Comparison of ENCODE assay signal across 8 mouse cellular contexts in the genomic region with DNA sequence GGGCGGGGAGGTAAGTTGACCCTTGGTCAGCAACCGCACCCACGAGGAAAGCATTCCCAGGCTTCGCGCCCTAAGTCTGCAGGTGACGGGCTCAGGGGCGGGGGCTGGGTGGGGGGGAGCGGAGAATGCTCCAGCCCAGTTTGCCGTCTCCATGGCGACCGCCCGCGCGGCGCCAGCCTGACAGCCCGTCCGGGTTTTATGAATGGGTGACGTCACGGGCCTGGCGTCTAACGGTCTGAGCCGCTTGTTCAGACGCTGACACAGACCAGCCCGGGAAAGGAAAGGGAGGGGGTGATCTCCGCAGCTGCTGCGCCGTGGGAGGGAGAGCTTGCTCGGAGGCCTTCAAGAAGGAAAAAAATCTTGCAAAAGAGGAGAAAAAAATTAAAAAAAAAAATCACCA. TPM values are rescaled to one million over a fixed set of nuclear protein-coding genes. Genes with fewer than 3 reads are reported as not detected.
A peak's percentile ranks its signal among the peaks of the same experiment; 100 is the strongest.
DNase-seq lines count a peak whose midpoint lies in the region; ATAC-seq and TF ChIP-seq lines count a peak whose summit lies in the region.

No protein-coding gene starts in this region.

- H3K27me3 ChIP-seq in lung, embryonic 15.5 days = no peaks in the 10 kb centered on the region

- H3K9me3 ChIP-seq in ES-E14 (ENCODE audit: control insufficient read depth, insufficient read depth, low read depth, low read length) = no peaks in the 10 kb centered on the region
- H3K9me3 ChIP-seq in lung, embryonic 15.5 days = no peaks in the 10 kb centered on the region

- no peaks in the 10 kb centered on the region for H3K36me3 ChIP-seq in ES-E14 (ENCODE audit: control insufficient read depth, insufficient read depth, low read length, poor library complexity, severe bottlenecking)
- no peaks in the 10 kb centered on the region for H3K36me3 ChIP-seq in lung, embryonic 15.5 days

- H3K4me3 ChIP-seq in ES-E14 (ENCODE audit: insufficient read depth in 1 of 2, low read depth in 1 of 2, low read length in 2 of 2, poor library complexity in 1 of 2, severe bottlenecking in 1 of 2) = peak overlapping the region; percentile 25 to 32
- peak overlapping the region; percentile 56 for H3K4me3 ChIP-seq in lung, embryonic 15.5 days

- no peak overlapping the region for H3K9ac ChIP-seq in ES-E14 (ENCODE audit: insufficient read depth, low read depth, low read length, poor library complexity, severe bottlenecking)
- peak overlapping the region; percentile 36 for H3K9ac ChIP-seq in lung, embryonic 15.5 days

- peak overlapping the region; percentile 80 for H3K4me2 ChIP-seq in lung, embryonic 15.5 days

- H3K4me1 ChIP-seq in ES-E14 (ENCODE audit: control insufficient read depth in 2 of 2, insufficient read depth in 2 of 2, low read length in 2 of 2, poor library complexity in 1 of 2) = peaks cover 14 to 34% of the 10 kb centered on the region in 2 experiments
- H3K4me1 ChIP-seq in lung, embryonic 15.5 days = peaks cover 60% of the 10 kb centered on the region

- WGBS in lung, embryonic 15.5 days = 0% methylated on average over 28 of the region's 28 CpGs

- no peak overlapping the region for H3K27ac ChIP-seq in ES-E14 (ENCODE audit: insufficient read depth, low read depth, low read length, poor library complexity, severe bottlenecking)
- H3K27ac ChIP-seq in lung, embryonic 15.5 days = peak overlapping the region; percentile 96

- ATAC-seq in hematopoietic stem cell, adult 5-6 weeks (replicated peaks in 1 of 2; ENCODE audit: insufficient read depth in 1 of 2, low FRiP score in 2 of 2, low TSS enrichment in 1 of 2, low read depth in 1 of 2, poor library complexity in 2 of 2, severe bottlenecking in 2 of 2) = peak; percentile 58 to 61
- ATAC-seq in lung, embryonic 15.5 days (ENCODE audit: borderline replicate concordance, extremely low read depth, low FRiP score, low TSS enrichment) = peak; percentile 82

- peak; percentile 76 for DNase-seq in ES-E14 (ENCODE audit: low read depth, low spot score)
- peak; percentile 78 for DNase-seq in cerebellum, adult 11-12 months
- peak; percentile 99 for DNase-seq in forelimb bud, embryonic 11.5 days (ENCODE audit: low read depth, low spot score)
- DNase-seq in layer of hippocampus, adult 9-10 months (ENCODE audit: low spot score) = peak; percentile 59
- DNase-seq in ovary, postnatal 14 days (ENCODE audit: low spot score) = peak; percentile 88
- DNase-seq in thymus, postnatal 25 days = peak; percentile 77

- in situ Hi-C loops in ES-E14 (cut with MboI; ENCODE audit: low sequenced_read_pairs in 2 of 2, unreplicated experiment in 2 of 2) = loop anchor here in 1 of 2 experiments (5.0 kb wide), 1 partner anchor 33 kb away; no protein-coding TSS in a partner anchor

TF ChIP-seq in ES-E14, 5 proteins besides CTCF, POLR2A, EP300 and RAD21:
- TF ChIP-seq ZNF384 (IDR thresholded peaks at IDR 0.05; ENCODE audit: low read depth, low read length) (no peak), CHD2 (IDR thresholded peaks at IDR 0.05; ENCODE audit: low read depth, low read length) (no peak), MAFK (IDR thresholded peaks at IDR 0.05; ENCODE audit: insufficient read depth, low read depth, low read length) (no peak), ZC3H11A (IDR thresholded peaks at IDR 0.05; ENCODE audit: borderline replicate concordance, low read depth, low read length) (no peak), HCFC1 (IDR thresholded peaks at IDR 0.05; ENCODE audit: borderline replicate concordance, insufficient read depth, low read length) (no peak)

RNA-seq across cellular contexts. Expression of a gene that starts 1.1 kb away (rescaled TPM):
- 74.5 and 122 TPM in 2 replicates for total RNA-seq in ES-E14 (2012; rRNA removed)
- total RNA-seq in hematopoietic stem cell, adult 5-6 weeks (2017) = 5.8 and 9.6 TPM in 2 replicates
- polyA plus RNA-seq in lung, embryonic 15.5 days (2015; fragmentation: Nextera tagmentation; extraction: Ambion mirVana) = 134 and 143 TPM in 2 replicates

RNA-seq across cellular contexts. Expression of a gene that starts 19.0 kb away (rescaled TPM):
- 1.7 and 2.3 TPM in 2 replicates for total RNA-seq in ES-E14 (2012; rRNA removed)
- total RNA-seq in hematopoietic stem cell, adult 5-6 weeks (2017) = 1.3 TPM in 1 of 2 replicates, not detected in the other
- polyA plus RNA-seq in lung, embryonic 15.5 days (2015; fragmentation: Nextera tagmentation; extraction: Ambion mirVana) = 74.8 and 81.0 TPM in 2 replicates

RNA-seq across cellular contexts. Expression of a gene that starts 48.1 kb away (rescaled TPM):
- 39.3 and 87.4 TPM in 2 replicates for total RNA-seq in ES-E14 (2012; rRNA removed)
- 15.0 and 19.1 TPM in 2 replicates for total RNA-seq in hematopoietic stem cell, adult 5-6 weeks (2017)
- polyA plus RNA-seq in lung, embryonic 15.5 days (2015; fragmentation: Nextera tagmentation; extraction: Ambion mirVana) = 27.1 and 28.5 TPM in 2 replicates
